Mouse (Mus musculus): ENCODE measurements around the gene Pex19. TPM values are rescaled to one million over a fixed set of nuclear protein-coding genes. Genes with fewer than 3 reads are reported as not detected.

The Pex19 gene
- total and polyA plus RNA-seq, 3 experiments: 26.3 to 53.6 TPM; not detected in 1

GRCm38 (mm10) chr1:172143570-172143969 lies 17.0 kb downstream of the Pex19 start (continued):
- TF ChIP-seq NRF1 (IDR thresholded peaks at IDR 0.05; ENCODE audit: insufficient read depth, low read depth, low read length, poor library complexity, severe bottlenecking) (no peak), GATA1 (IDR thresholded peaks at IDR 0.05; ENCODE audit: low read depth, low read length) (no peak), ETS1 (IDR thresholded peaks at IDR 0.05; ENCODE audit: low read depth, low read length) (no peak), RCOR1 (IDR thresholded peaks at IDR 0.05; ENCODE audit: low read depth, low read length) (no peak), KAT2A (conservative IDR thresholded peaks at IDR 0.05; ENCODE audit: low read depth, low read length) (no peak), ZMIZ1 (IDR thresholded peaks at IDR 0.05; ENCODE audit: low read depth, low read length) (no peak)

- peak; percentile 98 for DNase-seq (ENCODE audit: low read depth, low spot score)
- TF ChIP-seq TCF12 (IDR thresholded peaks at IDR 0.05; ENCODE audit: low read depth, low read length) (peak; percentile 87), KAT2A (conservative IDR thresholded peaks at IDR 0.05; ENCODE audit: low read depth, low read length) (peak; percentile 90), GATA1 (IDR thresholded peaks at IDR 0.05; ENCODE audit: low read depth, low read length) (no peak), EP300 (IDR thresholded peaks at IDR 0.05; ENCODE audit: low read depth in 1 of 2, low read length in 2 of 2) (peak in 1 of 2 experiments; percentile 28; a peak in 1 of 4 replicates), CHD2 (IDR thresholded peaks at IDR 0.05; ENCODE audit: low read length) (peak; percentile 87), USF2 (IDR thresholded peaks at IDR 0.05; ENCODE audit: borderline replicate concordance in 1 of 2, insufficient read depth in 1 of 2, low read depth in 1 of 2, low read length in 2 of 2) (no peak), ZMIZ1 (IDR thresholded peaks at IDR 0.05; ENCODE audit: low read depth, low read length) (peak; percentile 75), POLR2AphosphoS5 (IDR thresholded peaks at IDR 0.05; ENCODE audit: borderline replicate concordance, low read depth, low read length) (peak; percentile 72; the same call in 1 of the 2 replicates), MAX (IDR thresholded peaks at IDR 0.05; ENCODE audit: low read length) (no peak), ZC3H11A (IDR thresholded peaks at IDR 0.05; ENCODE audit: low read depth, low read length) (no peak), MYC (IDR thresholded peaks at IDR 0.05; ENCODE audit: low read depth, low read length) (no peak; the same call in none of the 2 replicates), UBTF (IDR thresholded peaks at IDR 0.05; ENCODE audit: borderline replicate concordance, insufficient read depth, low read depth, low read length) (peak; percentile 18; the same call in 1 of the 2 replicates), POLR2AphosphoS2 (IDR thresholded peaks at IDR 0.05; ENCODE audit: low read length) (peak; percentile 95; the same call in 1 of the 2 replicates), BHLHE40 (IDR thresholded peaks at IDR 0.05; ENCODE audit: borderline replicate concordance, low read depth, low read length) (no peak), CHD1 (IDR thresholded peaks at IDR 0.05; ENCODE audit: low read depth, low read length) (no peak), MEF2A (IDR thresholded peaks at IDR 0.05; ENCODE audit: extremely low read depth, insufficient replicate concordance, low read depth, low read length, poor library complexity, severe bottlenecking) (0 out of 2 replicates have a peak, but pooled peaks have one; percentile 57), RCOR1 (IDR thresholded peaks at IDR 0.05; ENCODE audit: low read depth, low read length) (no peak), ZNF384 (IDR thresholded peaks at IDR 0.05; ENCODE audit: low read depth, low read length) (no peak), NELFE (IDR thresholded peaks at IDR 0.05; ENCODE audit: low read depth, low read length) (peak; percentile 92), HCFC1 (IDR thresholded peaks at IDR 0.05; ENCODE audit: low read depth, low read length) (peak; percentile 94), POLR2A (IDR thresholded peaks at IDR 0.05; ENCODE audit: control insufficient read depth in 1 of 2, insufficient read depth in 1 of 2, low read depth in 1 of 2, low read length in 2 of 2, poor library complexity in 1 of 2) (peak; percentile 94 to 97), TAL1 (IDR thresholded peaks at IDR 0.05; ENCODE audit: low read length) (no peak), MAZ (IDR thresholded peaks at IDR 0.05; ENCODE audit: low read depth, low read length) (0 out of 2 replicates have a peak, but pooled peaks have one; percentile 52), TBP (IDR thresholded peaks at IDR 0.05; ENCODE audit: low read depth, low read length) (peak; percentile 88), NRF1 (IDR thresholded peaks at IDR 0.05; ENCODE audit: insufficient read depth, low read depth, low read length, poor library complexity, severe bottlenecking) (peak; percentile 93), MXI1 (IDR thresholded peaks at IDR 0.05; ENCODE audit: low read depth, low read length) (peak; percentile 78), SIN3A (IDR thresholded peaks at IDR 0.05; ENCODE audit: low read length) (peak; percentile 73), RAD21 (IDR thresholded peaks at IDR 0.05; ENCODE audit: low read depth, low read length) (no peak)
Measured at GRCm38 (mm10) chr1:172147835-172148278, 21.3 kb downstream of the Pex19 start, which contains the start of gene Dcaf8. Dcaf8 (plus strand) TSS chr1:172148084.

More at GRCm38 (mm10) chr1:172147835-172148278, 21.3 kb downstream of the Pex19 start, which contains the start of gene Dcaf8:
- peaks cover 3 to 14% of the 10 kb centered on the region in 2 experiments for H3K36me3 ChIP-seq (ENCODE audit: control insufficient read depth in 1 of 2, insufficient read depth in 2 of 2, low read length in 2 of 2)
- peak within 1 kb of the TSS; percentile 99 for H3K9ac ChIP-seq (ENCODE audit: control insufficient read depth, low read depth, low read length, poor library complexity, severe bottlenecking)
- peak within 1 kb of the TSS; percentile 86 to 99 for H3K4me3 ChIP-seq (ENCODE audit: control insufficient read depth in 1 of 2, insufficient read depth in 1 of 2, low read depth in 2 of 2, low read length in 2 of 2)
- H3K79me2 ChIP-seq (ENCODE audit: control insufficient read depth, insufficient read depth, low read length, poor library complexity): peaks cover 26% of the 10 kb centered on the region
- H3K4me1 ChIP-seq (ENCODE audit: control insufficient read depth in 1 of 2, insufficient read depth in 2 of 2, low read length in 2 of 2): peaks cover 0 to 10% of the 10 kb centered on the region in 2 experiments; a peak in 3 of 4 replicates
- no peaks in the 10 kb centered on the region for H3K9me3 ChIP-seq (replicated peaks; ENCODE audit: insufficient read depth, low read length)
- no peaks in the 10 kb centered on the region for H3K27me3 ChIP-seq (ENCODE audit: control insufficient read depth in 1 of 2, insufficient read depth in 2 of 2, low read length in 2 of 2)
- peak within 1 kb of the TSS; percentile 93 for H3K27ac ChIP-seq (ENCODE audit: control insufficient read depth, low read depth, low read length)

All from MEL (cell line).